Mouse (Mus musculus) B cell, adult 2 months (primary cell): Measurements from ENCODE around the gene Gpr142.

Source experiments
- DNase-seq, 2 experiments: peaks; one replicate each; pipeline ENCODE4 v3.0.0; 2022

The Gpr142 gene

DNA sequence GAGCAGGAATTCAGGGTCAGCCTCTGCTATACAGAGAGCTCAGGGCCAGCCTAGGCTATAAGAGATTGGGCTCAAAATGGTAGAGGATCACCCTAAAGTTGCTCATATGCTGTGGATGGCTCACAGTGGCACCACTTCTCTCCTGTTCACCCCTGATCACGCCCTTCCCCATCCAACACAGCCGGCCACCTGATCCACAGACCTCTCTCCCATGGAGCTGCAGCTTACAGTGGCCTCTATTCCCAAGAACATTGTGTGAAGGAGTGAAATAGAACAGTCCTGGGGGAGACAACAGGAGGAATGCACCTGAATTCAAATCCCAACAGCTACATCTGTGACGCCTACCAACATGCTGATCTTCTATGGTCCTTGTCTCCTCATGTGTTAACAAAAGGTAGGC is at the start of gene Gpr142:
Gene Gpr142 (plus strand): TSS at position 301 of the 400 bp plus-strand sequence.
- DNase-seq = no peak

DNA sequence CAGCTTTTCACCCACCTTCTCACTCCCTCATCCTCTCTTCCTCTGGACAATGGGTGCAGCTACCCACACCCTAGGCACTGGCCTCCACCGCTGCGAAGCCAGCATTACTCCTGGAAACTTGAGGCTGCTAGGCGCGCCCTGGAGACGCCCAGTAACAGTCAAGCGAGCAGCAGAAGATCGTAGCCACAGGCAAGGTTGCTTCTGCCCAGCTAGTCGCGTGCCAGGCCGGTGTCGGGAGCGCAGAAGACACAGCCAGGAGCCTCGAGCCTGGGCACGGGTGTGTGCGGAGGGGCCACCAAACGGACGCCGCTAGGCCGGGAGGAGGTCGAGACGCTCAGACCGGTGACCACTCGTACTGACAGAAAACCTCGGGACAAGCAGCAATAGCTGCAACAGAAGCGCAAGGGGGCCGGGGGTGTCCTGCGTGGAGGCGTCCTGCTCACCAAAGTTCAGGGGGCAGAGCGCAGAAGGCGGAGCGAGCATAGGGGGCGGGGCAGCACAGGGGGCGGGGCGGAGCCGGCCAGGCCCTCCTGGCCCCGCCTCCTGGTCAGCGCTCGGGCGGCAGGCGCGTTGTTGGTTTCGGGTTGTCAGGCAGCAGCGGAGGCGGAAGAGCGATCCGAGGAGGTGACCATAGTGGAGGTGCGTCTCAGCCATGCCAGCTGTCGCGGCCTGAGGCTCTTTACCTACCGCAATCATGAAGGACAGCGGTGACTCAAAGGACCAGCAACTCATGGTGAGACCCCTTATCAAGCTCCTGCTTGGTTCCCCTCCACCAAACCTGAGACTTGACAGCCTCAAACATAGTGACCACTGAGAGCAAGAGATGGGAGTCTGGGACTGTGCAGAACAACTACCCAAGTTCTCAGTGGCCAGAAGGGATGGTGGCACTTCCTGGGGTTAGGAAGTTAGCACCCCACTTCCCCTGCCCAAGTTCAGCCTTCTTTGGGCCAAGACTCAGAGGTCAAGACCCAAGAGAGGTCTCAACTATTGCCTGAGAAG is 33.6 kb upstream of the Gpr142 start, which contains the start of gene Kif19a:
Gene Kif19a (plus strand): TSS at position 569 of the 999 bp plus-strand sequence.
- peak; percentile 46 to 49 for DNase-seq

DNA sequence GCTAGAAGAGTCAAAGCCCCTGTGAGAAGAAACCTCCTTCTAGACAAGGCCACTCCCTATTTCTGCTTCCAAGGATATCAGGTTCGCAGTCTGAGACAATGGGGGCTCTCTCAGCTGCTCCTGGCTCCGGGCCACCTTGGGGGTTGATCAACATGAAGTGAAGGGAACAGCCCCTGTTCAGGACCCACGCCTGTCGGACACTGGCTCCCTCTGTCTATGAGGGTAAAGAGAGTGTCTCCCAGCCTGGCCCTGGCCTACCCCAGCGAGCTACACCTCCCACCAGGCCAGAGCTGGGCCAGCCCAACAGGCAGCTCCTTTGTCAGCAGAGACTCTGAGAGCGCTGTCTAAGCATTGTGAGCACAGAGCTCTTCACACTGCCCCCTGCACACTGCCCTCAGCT is 28.8 kb upstream of the Gpr142 start:
- DNase-seq = no peak

DNA sequence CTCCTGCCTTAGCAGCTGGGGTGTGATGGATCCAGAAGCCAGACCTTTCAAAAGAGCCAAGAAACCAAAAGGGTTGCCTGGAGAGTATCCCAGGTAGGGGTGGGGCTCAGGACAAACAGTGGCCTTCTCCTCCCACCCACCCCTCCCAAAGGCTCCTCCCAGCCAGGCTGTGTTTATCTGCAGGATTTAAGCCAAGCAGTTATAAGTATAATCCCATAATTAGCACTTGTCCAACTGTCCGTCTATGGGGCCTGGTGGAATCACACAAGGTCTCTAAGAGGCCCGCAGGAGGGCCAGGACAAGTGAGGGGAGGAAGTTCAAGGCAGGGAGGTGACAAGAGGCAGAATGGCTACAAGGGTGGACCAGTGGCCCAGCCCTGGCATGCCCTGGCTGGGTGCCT is 26.8 kb upstream of the Gpr142 start:
- DNase-seq = no peak

GRCm38 (mm10) chr11:114780076-114780475 is 18.6 kb upstream of the Gpr142 start:
- no peak for DNase-seq

DNA sequence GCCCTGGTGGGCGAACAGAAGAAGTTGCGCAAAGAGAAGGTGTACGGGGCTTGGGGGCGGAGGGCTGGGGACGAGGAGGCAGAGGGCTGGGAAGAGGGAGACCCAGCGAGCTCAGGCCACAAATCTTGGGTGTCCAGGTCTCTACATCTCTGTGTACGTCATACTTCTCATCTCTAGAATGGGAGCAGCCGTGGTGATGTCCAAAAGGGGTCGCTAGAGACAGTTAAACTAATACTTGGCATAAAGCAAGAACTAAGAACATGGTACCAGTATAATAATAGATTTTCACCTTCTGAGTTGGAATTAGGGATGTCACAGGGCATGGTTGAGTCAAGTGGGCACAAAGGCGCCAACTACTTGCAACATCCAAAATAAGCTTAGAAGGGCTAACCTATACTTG is 12.8 kb upstream of the Gpr142 start:
- DNase-seq = no peak

- peak; percentile 46 to 50 for DNase-seq
Observed at GRCm38 (mm10) chr11:114786326-114786725, 12.4 kb upstream of the Gpr142 start.

DNA sequence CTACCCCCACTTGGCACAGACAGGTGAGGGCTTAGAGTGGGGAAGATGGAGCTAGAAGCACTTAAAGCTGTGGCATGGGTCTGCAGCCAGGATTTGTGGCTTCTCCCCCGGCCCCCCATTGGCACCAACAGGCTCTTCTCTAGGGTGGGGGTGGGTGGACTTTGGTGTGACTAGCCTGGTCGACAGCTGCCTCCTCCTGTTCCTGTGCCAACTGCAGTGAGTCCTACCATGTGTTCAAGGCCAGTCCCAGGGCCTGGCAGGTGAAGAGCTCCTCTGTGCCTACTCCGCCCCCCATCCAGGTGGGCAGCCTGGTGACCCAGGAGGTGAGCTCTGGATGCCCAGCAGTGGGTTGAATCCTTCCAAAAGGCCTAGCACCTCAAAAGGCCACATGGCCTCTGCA is 11.1 kb upstream of the Gpr142 start:
- no peak for DNase-seq

GRCm38 (mm10) chr11:114789061-114789714 is 9.5 kb upstream of the Gpr142 start:
- DNase-seq = peak; percentile 90 to 91

- no peak for DNase-seq
Observed at GRCm38 (mm10) chr11:114789716-114790115, 9.0 kb upstream of the Gpr142 start.

DNA sequence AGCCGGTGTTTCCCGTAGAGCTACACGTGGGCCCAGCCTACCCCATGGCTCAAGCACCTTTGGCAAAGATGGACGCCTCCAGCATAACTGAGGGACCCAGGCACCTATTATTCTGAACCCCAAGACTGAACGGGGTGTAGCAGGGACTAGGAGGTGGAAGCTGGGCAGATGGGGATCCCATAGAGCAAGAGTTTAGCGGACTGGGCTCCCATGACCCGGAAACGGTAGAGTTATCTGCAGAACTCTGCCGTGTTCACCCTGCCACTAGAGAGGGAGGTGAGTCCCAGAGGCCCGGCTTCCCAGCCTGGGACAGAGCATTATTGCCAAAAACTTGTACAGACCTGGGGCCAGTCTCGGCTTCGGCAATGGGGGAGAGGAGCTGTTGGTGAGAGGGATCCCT is 8.6 kb upstream of the Gpr142 start:
- no peak for DNase-seq

DNA sequence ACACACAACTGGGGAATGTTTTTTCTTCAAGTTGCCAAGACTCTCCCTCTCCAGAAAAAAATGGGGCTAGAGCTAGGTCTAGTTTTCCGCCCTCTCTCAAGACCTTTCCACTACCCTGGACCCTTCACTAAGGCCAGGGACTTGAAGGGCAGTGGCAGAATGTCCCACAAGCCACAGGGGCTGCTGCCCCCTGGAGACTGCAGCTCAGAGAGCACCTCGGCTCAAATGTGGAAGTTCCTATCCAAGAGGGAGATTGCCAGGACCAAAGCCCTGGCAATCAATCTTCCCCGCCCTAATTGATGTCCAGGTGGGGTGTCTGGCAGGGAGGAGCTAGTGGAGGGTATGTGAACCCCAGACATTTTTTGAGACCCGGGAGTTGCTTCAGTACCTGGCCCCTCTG is 7.9 kb upstream of the Gpr142 start:
- no peak for DNase-seq

DNA sequence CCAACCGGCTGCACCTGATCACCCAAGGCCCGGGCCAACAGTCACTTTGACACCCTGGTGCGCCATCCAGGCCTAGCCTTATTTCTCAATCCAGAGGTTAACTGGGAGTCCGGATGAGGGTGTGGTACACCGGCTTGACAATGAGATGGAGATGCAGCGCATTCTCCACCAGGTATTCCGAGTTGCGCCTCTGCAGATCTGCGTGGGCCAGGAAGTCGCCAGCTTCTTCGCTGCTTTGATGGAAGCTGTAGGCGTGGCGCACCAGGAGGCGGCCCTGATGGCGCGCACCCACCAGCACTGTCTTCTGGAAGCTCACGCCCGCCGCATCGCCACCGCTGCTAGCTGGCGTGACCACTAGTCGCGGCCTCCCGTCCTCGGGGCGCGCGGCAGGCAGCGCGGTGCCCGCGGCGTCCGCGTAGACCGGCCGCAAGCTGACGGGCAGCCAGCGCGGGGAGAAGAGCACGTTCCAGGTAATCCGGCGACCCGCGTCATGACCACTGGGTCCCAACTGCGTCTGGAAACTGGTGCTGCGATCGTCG is 7.3 kb upstream of the Gpr142 start:
- DNase-seq = no peak

- DNase-seq = no peak
Observed at GRCm38 (mm10) chr11:114791891-114792411, 6.8 kb upstream of the Gpr142 start.

DNA sequence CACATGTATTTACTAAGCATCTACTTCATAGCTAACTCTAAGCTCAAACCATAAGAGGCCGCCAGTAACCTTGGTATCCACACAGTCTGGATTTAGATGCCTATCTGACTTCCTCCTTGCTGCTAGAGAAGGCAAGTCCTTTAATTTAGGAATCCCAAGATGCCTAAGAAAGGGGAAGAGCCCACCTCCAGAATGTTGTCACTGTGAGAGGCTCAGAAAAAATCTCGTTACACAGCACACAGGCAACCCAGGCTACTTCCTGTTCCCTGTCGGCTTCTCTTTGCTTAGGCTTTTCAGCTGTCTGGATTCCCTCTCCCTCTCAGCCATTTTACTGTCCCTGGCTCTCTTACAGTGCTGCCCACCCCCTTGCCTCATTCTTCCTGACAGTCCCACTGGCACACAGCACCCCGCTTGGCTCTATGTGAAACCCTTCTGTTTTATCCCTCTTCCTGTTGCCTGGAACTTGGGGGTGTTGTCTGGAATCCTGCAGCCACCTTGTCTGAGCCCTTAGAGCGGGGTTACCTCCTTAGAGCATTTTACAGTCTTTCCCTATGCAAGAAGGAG is 5.7 kb upstream of the Gpr142 start:
- DNase-seq = no peak

DNA sequence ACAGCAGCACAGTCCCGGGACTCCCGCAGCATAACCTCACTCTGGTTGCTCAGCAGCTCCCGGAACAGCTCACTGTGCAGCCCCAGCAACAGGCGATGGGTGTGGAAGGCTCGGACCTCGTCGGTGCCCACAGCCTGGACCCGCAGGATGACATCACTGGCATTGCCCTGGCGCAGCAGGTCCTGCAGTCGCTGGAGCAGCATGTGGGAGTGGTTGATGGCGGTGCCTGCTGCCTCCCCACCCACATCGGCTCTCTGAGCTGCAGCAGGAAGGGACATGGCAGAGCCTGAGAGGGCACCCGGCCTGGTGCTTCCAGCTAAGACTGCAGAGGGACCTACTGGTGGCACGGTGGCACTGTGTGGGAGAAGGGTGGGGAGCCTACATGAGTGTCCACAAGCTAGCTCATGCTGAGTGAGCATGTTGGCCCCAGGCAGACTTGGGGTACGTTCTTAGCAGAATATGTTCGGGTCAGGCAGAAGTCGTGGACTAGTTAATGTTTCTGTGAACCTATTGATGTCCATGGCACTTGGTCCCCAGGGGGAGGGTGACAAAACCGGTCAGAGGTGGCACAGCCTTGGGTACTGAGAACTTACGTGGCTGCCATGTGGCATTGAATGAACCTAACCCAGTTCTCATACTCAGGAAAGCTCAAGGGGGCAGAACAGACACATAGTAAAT is 4.7 kb upstream of the Gpr142 start:
- no peak for DNase-seq

GRCm38 (mm10) chr11:114794691-114795090 is 4.0 kb upstream of the Gpr142 start:
- no peak for DNase-seq

DNA sequence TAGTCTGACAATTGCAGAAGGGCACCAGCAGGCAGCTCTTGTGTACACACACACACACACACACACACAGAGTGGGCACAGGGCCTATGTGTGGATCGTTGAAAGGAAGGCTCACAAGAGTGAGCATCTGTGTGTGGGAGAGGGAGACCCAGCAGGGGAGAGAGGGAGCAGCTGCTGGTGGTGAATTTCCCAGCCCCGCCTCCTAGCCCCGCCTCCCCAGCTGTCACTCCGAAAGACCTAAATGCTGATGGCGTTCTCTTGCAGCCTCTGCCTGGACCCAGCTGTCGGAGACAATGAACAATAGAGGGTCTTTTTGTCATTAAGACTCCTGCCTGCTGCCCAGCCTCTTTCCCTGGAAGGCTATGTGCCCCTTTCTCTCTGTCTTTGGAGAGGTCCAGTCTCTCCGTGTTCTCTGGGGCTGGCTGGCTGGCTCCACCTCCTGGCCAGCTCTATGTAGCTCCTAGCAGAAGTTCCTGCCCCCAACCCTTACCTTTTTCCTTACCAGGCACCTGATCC is 3.4 kb upstream of the Gpr142 start:
- DNase-seq = peak; percentile 55 to 57

- no peak for DNase-seq
Observed at GRCm38 (mm10) chr11:114795848-114796322, 2.8 kb upstream of the Gpr142 start, which contains the start of gene Btbd17. Gene Btbd17 (minus strand): TSS chr11:114795945.

DNA sequence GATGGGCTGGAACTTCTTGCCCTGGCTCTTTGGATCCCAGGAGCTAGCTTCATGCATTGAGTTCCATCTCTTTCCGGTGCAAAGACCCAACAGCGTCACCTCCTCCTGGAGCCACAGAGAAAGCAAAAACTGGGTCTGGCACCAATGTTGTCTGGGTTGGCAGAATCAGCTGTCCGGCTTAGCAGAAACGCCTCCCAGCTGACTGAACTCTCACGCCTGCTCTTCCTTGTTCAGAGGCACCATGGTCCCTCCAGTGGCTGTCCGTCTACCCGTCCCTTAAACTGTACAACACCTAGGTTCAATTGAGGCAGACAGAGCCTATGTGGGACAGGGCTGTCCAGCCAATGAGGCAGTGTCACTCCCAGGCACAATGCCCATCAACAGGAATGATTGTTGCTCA is 1.5 kb upstream of the Gpr142 start:
- DNase-seq = no peak

DNA sequence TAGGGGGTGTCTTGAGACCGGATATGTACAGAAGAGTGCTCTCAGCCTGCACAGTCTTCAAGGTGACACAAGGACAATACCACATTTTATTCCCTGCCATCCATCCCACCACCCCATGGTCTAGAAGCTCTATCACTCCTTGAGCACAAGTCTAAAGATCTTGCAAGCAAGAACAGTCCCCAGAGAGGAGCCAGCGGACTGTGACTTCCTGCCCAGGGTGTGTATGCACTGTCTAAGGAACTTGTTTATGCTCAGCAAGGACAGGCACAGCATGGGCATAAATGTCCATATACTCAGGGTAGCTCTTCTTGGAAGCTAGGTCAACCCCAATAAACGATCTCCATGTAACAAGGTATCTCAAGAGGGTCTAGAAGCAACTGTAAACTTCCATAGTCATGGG is 743 bp upstream of the Gpr142 start:
- DNase-seq = peak; percentile 37 to 45

DNA sequence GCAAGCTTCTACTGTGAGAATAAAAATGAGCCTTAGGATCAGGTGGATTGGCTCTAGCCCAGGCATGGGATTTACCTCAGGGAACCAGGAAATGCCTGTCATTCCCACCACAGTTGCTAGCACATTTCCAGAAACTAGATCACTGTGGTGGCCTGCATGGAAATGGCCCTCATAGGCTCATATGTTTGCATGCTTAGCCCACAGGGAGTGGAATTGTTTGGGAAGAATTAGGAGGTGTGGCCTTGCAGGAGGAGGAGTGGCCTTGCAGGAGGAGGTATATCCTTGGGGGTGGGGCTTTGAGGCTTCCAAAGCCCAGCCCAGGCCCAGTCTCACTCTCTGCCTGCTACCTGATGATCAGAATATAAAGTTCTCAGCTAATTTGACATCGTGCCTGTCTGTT is 3.2 kb downstream of the Gpr142 start:
- no peak for DNase-seq
